Mouse (Mus musculus) neural tube, embryonic 11.5 days (tissue): Measurements from ENCODE around the gene Hacd1. TPM values are rescaled to one million over a fixed set of nuclear protein-coding genes. Genes with fewer than 3 reads are reported as not detected.

ENCODE experiments used
- ATAC-seq: fragments of 200-750 bp; cut with Nextera tagmentation; 2 replicates; pipeline ENCODE4 v1.8.0; 2017; ENCODE audit warnings: moderate number of reproducible peaks, mild to moderate bottlenecking, moderate TSS enrichment, moderate library complexity; ENCODE audit not compliant: insufficient read depth, low FRiP score, low TSS enrichment
- DNase-seq: peaks from one replicate; pipeline ENCODE4 v3.0.0-alpha.2; 2015; ENCODE audit warnings: low spot score
- H3K27ac ChIP-seq: fragments of 300-500 bp; sonication (generic); 2 replicates; pipeline ENCODE4 v1.5.1; 2014; ENCODE audit warnings: low read depth, mild to moderate bottlenecking, low read length
- H3K27me3 ChIP-seq: fragments of 300-500 bp; sonication (generic); 2 replicates; pipeline ENCODE4 v1.6.1; 2014; ENCODE audit warnings: mild to moderate bottlenecking, low read length, mixed read lengths; ENCODE audit not compliant: control insufficient read depth, insufficient read depth
- H3K36me3 ChIP-seq: fragments of 300-500 bp; sonication (generic); 2 replicates; pipeline ENCODE4 v1.6.1; 2014; ENCODE audit warnings: mild to moderate bottlenecking, low read length, moderate library complexity, mixed read lengths; ENCODE audit not compliant: control insufficient read depth, insufficient read depth
- H3K4me1 ChIP-seq: fragments of 300-500 bp; sonication (generic); 2 replicates; pipeline ENCODE4 v1.6.1; 2014; ENCODE audit warnings: low read length, mixed read lengths; ENCODE audit not compliant: control insufficient read depth, insufficient read depth
- H3K4me2 ChIP-seq: fragments of 300-500 bp; sonication (generic); 2 replicates; pipeline ENCODE4 v1.6.1; 2014; ENCODE audit warnings: low read depth, mild to moderate bottlenecking, moderate library complexity
- H3K4me3 ChIP-seq: fragments of 300-500 bp; sonication (generic); 2 replicates; pipeline ENCODE4 v1.5.1; 2014; ENCODE audit warnings: low read depth, low read length
- H3K9ac ChIP-seq: fragments of 300-500 bp; sonication (generic); 2 replicates; pipeline ENCODE4 v1.6.1; 2014; ENCODE audit warnings: mild to moderate bottlenecking, low read length
- H3K9me3 ChIP-seq: fragments of 300-500 bp; sonication (generic); 2 replicates; pipeline ENCODE4 v1.6.1; 2016; ENCODE audit warnings: low read length; ENCODE audit not compliant: control insufficient read depth
- whole genome bisulfite sequencing: fragments of 180-500 bp; shearing (Covaris S2); extraction: QIAGEN DNeasy Blood & Tissue Kit; methylation state at CpG from one replicate; pipeline ENCODE4 v1.1.7; 2014; 5-methylcytosine and 5-hydroxymethylcytosine counted together
- polyA plus RNA-seq: library from polyadenylated mRNA; unstranded; fragments of >200 nt; fragmentation: Nextera tagmentation; extraction: Ambion mirVana; gene quantifications from 2 replicates; pipeline ENCODE4 v1.2.1, GENCODE M21; 2014

Hacd1 gene
- polyA plus RNA-seq, 1 experiment from 2014 or later: 53.8 TPM

- DNase-seq (no peak), ATAC-seq (no peak)
- Histone ChIP-seq H3K4me1 (no peaks in the 10 kb centered on the region), H3K27me3 (no peaks in the 10 kb centered on the region), H3K9me3 (no peaks in the 10 kb centered on the region), H3K27ac (no peak overlapping the region), H3K9ac (no peak overlapping the region), H3K36me3 (no peaks in the 10 kb centered on the region), H3K4me3 (no peak overlapping the region), H3K4me2 (no peak overlapping the region)
- 77% methylated on average over 9 of the region's 9 CpGs for WGBS
Observed at GRCm38 (mm10) chr2:14043577-14044170, 12.3 kb downstream of the Hacd1 start.

GRCm38 (mm10) chr2:14043011-14043410 is 12.9 kb downstream of the Hacd1 start:
- WGBS: 73% methylated on average over 3 of the region's 3 CpGs
- no peaks in the 10 kb centered on the region for H3K36me3 ChIP-seq
- no peak overlapping the region for H3K27ac ChIP-seq
- ATAC-seq: no peak
- H3K9me3 ChIP-seq: no peaks in the 10 kb centered on the region
- H3K27me3 ChIP-seq: no peaks in the 10 kb centered on the region
- no peaks in the 10 kb centered on the region for H3K4me1 ChIP-seq
- no peak overlapping the region for H3K9ac ChIP-seq
- no peak overlapping the region for H3K4me2 ChIP-seq
- H3K4me3 ChIP-seq: no peak overlapping the region
- no peak for DNase-seq

DNA sequence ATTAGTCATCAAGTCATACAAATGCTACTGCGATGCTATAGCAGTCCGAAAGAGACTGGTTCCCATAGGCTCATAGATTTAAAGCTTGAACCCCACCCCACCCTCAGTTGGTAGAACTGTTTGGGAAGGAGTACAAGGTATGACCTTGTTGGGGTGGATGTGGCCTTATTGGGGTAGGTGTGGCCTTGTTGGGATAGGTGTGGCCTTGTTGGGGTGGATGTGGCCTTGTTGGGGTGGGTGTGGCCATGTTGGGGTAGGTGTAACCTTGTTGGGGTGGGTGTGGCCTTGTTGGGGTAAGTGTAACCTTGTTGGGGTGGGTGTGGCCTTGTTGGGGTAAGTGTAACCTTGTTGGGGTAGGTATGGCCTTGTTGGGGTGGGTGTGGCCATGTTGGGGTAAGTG is 14.7 kb downstream of the Hacd1 start:
- H3K9me3 ChIP-seq: no peaks in the 10 kb centered on the region
- no peak overlapping the region for H3K27ac ChIP-seq
- H3K4me3 ChIP-seq: no peak overlapping the region
- H3K4me2 ChIP-seq: no peak overlapping the region
- ATAC-seq (no peak), DNase-seq (no peak)
- WGBS: 90% methylated on average over 2 of the region's 2 CpGs
- H3K36me3 ChIP-seq: no peaks in the 10 kb centered on the region
- no peaks in the 10 kb centered on the region for H3K27me3 ChIP-seq
- no peak overlapping the region for H3K9ac ChIP-seq
- no peaks in the 10 kb centered on the region for H3K4me1 ChIP-seq

- Histone ChIP-seq H3K36me3 (no peaks in the 10 kb centered on the region), H3K27me3 (no peaks in the 10 kb centered on the region), H3K9ac (no peak overlapping the region), H3K4me3 (no peak overlapping the region), H3K4me2 (no peak overlapping the region), H3K9me3 (no peaks in the 10 kb centered on the region), H3K27ac (no peak overlapping the region), H3K4me1 (no peaks in the 10 kb centered on the region)
- ATAC-seq (no peak), DNase-seq (no peak)
- WGBS: 100% methylated on average over 1 of the region's 1 CpGs
Observed at GRCm38 (mm10) chr2:14019228-14019627, 36.7 kb downstream of the Hacd1 start.

DNA sequence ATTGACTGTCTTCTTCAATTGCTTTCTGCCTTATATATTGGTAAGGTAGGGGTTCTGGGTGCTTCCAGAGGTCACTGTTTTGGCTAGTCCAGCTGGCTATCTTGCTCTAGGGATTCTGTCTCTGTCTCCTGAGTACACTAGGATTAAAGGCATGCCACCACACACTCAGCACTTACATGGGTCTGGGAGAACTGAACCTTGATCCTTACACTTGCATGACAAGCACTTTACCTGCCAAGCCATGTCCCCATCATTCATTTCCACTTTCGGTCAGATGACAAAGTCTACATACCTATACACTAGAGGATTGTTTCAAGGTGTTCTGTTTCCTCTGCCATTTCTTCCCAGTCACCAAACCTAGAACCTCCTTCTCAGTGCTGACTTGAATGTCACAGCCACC is 50.8 kb downstream of the Hacd1 start:
- Histone ChIP-seq H3K4me1 (no peaks in the 10 kb centered on the region), H3K27me3 (no peaks in the 10 kb centered on the region), H3K27ac (no peak overlapping the region), H3K4me2 (no peak overlapping the region), H3K9ac (no peak overlapping the region), H3K9me3 (no peaks in the 10 kb centered on the region), H3K4me3 (no peak overlapping the region), H3K36me3 (no peaks in the 10 kb centered on the region)
- 87% methylated on average over 1 of the region's 1 CpGs for WGBS
- ATAC-seq: no peak
- no peak for DNase-seq

GRCm38 (mm10) chr2:13960136-13960535 is 95.8 kb downstream of the Hacd1 start:
- Histone ChIP-seq H3K27me3 (no peaks in the 10 kb centered on the region), H3K36me3 (no peaks in the 10 kb centered on the region), H3K27ac (no peak overlapping the region), H3K4me3 (no peak overlapping the region), H3K9me3 (no peaks in the 10 kb centered on the region), H3K4me2 (no peak overlapping the region), H3K4me1 (no peaks in the 10 kb centered on the region), H3K9ac (no peak overlapping the region)
- DNase-seq: no peak
- no peak for ATAC-seq
- 85% methylated on average over 1 of the region's 1 CpGs for WGBS

DNA sequence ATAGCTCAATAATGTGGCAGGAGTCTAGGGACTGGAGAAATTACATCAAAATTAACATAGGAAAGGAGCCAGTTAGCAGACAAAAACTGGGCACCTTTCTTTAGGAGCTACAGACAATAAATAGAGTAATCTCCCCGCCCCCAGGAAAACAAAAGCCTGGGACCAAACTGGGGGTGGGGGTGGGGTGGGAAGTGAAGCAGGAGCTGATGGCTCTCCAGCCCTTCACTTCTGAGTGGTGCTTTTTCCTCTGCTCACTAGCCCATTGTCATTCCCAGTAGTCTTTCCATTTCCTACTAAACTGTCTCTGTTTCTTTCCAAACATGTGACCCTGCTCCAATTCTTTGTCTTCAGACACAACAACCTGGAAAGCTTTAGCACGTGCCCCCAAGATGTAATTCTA is 99.5 kb downstream of the Hacd1 start:
- Histone ChIP-seq H3K9me3 (no peaks in the 10 kb centered on the region), H3K9ac (no peak overlapping the region), H3K27ac (no peak overlapping the region), H3K4me3 (no peak overlapping the region), H3K27me3 (no peaks in the 10 kb centered on the region), H3K36me3 (no peaks in the 10 kb centered on the region), H3K4me2 (no peak overlapping the region), H3K4me1 (no peaks in the 10 kb centered on the region)
- 27% methylated on average over 2 of the region's 2 CpGs for WGBS
- no peak for ATAC-seq
- DNase-seq: no peak

DNA sequence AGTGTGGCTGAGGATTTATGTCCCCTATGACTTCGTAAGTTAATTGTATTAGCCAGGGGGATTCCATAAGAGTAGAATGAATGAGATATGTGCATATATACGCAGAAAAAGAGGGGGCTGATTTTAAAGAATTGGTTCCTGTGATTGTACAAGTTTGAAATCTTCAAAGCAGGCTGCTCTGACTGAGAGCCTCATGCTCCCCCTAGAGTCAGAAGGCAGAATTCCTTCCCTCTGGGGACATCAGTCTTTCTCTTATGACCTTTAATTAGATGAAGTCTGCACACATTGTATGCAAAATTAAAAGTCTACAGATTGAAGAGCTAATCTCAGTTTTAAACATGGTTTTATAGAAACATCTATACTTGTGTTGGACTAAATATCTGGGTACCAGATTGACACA is 117.8 kb downstream of the Hacd1 start:
- Histone ChIP-seq H3K27ac (no peak overlapping the region), H3K4me1 (no peaks in the 10 kb centered on the region), H3K4me2 (no peak overlapping the region), H3K27me3 (no peaks in the 10 kb centered on the region), H3K9me3 (no peaks in the 10 kb centered on the region), H3K4me3 (no peak overlapping the region), H3K9ac (no peak overlapping the region), H3K36me3 (no peaks in the 10 kb centered on the region)
- no peak for ATAC-seq
- DNase-seq: no peak
- 64% methylated on average over 2 of the region's 2 CpGs for WGBS

- no peak overlapping the region for H3K9ac ChIP-seq
- no peak overlapping the region for H3K4me2 ChIP-seq
- no peaks in the 10 kb centered on the region for H3K36me3 ChIP-seq
- no peak overlapping the region for H3K27ac ChIP-seq
- H3K27me3 ChIP-seq: no peaks in the 10 kb centered on the region
- 80% methylated on average over 3 of the region's 3 CpGs for WGBS
- H3K4me1 ChIP-seq: no peaks in the 10 kb centered on the region
- no peak overlapping the region for H3K4me3 ChIP-seq
- DNase-seq: no peak
- no peaks in the 10 kb centered on the region for H3K9me3 ChIP-seq
- ATAC-seq: no peak
Observed at GRCm38 (mm10) chr2:13935343-13935742, 120.6 kb downstream of the Hacd1 start.
